Mouse (Mus musculus) regulatory T cell (primary cell): Measurements from ENCODE around the gene Cct2.

ENCODE experiments used
- in situ Hi-C: fragments of 300-600 bp; cut with MboI, MseI; formaldehyde crosslinking; loops from one replicate; pipeline ENCODE4 v1.15.1; 2025; ENCODE audit warnings: high pct_unique_total_duplicates

The Cct2 gene

GRCm38 (mm10) chr10:117004695-117005094, 58.9 kb downstream of the Cct2 start:
- in situ Hi-C loops = no loop called here
